Mouse (Mus musculus): ENCODE results near the gene Scpep1. TPM values are rescaled to one million over a fixed set of nuclear protein-coding genes. Genes with fewer than 3 reads are reported as not detected.

Gene Scpep1
- total RNA-seq, 1 experiment, result 140 TPM

DNA sequence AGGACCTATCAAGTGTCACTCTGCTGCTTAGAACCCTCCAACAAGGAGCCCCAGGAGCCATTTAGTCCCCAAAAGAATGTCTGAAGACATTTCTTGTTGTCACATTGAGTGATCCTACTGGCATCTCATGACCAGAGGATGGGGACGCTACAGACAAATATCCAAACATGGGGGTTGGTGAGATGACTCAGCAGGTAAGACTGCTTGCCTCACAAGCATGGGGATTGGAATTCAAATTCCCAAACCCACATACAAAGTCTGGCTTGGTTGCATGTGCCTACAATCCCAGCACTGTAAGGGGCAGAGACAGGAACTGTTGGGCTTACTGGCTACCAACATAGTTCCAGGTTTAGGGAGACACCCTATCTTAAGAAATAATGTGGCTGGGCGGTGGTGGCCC, 17.4 kb downstream of the Scpep1 start:
- peaks cover 49% of the 10 kb centered on the region for H3K36me3 ChIP-seq (ENCODE audit: control insufficient read depth, insufficient read depth, low read length, poor library complexity, severe bottlenecking)
- TF ChIP-seq ZNF384 (IDR thresholded peaks at IDR 0.05; ENCODE audit: low read depth, low read length) (no peak), MAFK (IDR thresholded peaks at IDR 0.05; ENCODE audit: insufficient read depth, low read depth, low read length) (peak; percentile 72; the same call in 1 of the 2 replicates)
- peaks cover 7 to 28% of the 10 kb centered on the region in 2 experiments for H3K4me1 ChIP-seq (ENCODE audit: control insufficient read depth in 2 of 2, insufficient read depth in 2 of 2, low read length in 2 of 2, poor library complexity in 1 of 2)
- DNase-seq (ENCODE audit: low read depth, low spot score), result no peak
- H3K4me3 ChIP-seq (ENCODE audit: insufficient read depth in 1 of 2, low read depth in 1 of 2, low read length in 2 of 2, poor library complexity in 1 of 2, severe bottlenecking in 1 of 2), result no peak overlapping the region
- H3K27ac ChIP-seq (ENCODE audit: insufficient read depth, low read depth, low read length, poor library complexity, severe bottlenecking), result peak overlapping the region; percentile 72
- H3K9ac ChIP-seq (ENCODE audit: insufficient read depth, low read depth, low read length, poor library complexity, severe bottlenecking), result peak overlapping the region; percentile 7; the same call in 1 of the 2 replicates
- H3K9me3 ChIP-seq (ENCODE audit: control insufficient read depth, insufficient read depth, low read depth, low read length), result no peaks in the 10 kb centered on the region
- in situ Hi-C loops (cut with MboI; ENCODE audit: low sequenced_read_pairs in 2 of 2, unreplicated experiment in 2 of 2), result no loop called here

DNA sequence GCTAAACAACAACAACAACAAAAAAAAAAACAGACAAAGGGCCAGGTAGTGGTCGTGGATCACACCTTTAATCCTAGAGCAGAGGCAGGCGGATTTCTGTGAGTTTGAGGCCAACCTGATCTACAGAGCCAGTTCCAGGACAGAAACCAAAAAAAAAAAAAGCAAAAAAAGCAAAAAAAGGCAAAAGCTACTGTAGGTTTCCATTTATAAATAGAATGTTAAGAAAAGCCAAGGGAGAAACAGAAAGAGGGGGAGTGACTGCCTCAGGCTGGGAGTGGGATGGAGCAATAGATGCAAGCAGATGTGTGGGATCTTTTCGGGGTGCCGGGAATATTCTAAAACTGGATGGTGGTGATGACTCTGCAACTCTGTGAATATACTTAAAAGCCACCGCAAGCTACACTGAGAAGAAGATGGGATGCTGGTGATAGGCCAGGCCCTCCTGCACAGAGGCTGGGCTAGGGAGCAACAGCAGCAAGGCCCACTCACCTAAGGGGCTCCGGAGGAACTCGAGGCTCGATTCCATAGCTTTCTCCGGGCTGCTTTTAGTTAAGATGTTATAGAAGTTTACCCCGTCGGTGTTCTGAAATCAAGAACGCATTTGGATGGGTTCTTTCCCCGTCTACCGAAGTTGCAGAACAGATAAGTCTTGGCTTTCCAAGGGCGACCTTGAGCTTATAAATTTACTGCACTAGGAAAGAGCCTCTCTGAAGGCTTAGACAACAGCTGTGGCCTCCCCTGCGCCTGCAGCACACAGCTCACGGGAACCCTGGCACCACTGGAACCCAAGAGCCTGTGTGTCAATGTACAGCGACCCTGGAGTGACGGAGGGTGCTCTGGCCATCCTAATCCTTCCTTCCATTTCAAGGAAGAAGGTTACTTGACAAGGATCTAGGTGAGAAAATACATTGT, 20.9 kb downstream of the Scpep1 start:
- no peaks in the 10 kb centered on the region for H3K9me3 ChIP-seq (ENCODE audit: control insufficient read depth, insufficient read depth, low read depth, low read length)
- no peak overlapping the region for H3K4me3 ChIP-seq (ENCODE audit: insufficient read depth in 1 of 2, low read depth in 1 of 2, low read length in 2 of 2, poor library complexity in 1 of 2, severe bottlenecking in 1 of 2)
- no peak for DNase-seq (ENCODE audit: low read depth, low spot score)
- H3K27ac ChIP-seq (ENCODE audit: insufficient read depth, low read depth, low read length, poor library complexity, severe bottlenecking), result peak overlapping the region; percentile 62
- TF ChIP-seq HCFC1 (IDR thresholded peaks at IDR 0.05; ENCODE audit: borderline replicate concordance, insufficient read depth, low read length) (no peak), ZC3H11A (IDR thresholded peaks at IDR 0.05; ENCODE audit: borderline replicate concordance, low read depth, low read length) (no peak), CHD2 (IDR thresholded peaks at IDR 0.05; ENCODE audit: low read depth, low read length) (no peak), MAFK (IDR thresholded peaks at IDR 0.05; ENCODE audit: insufficient read depth, low read depth, low read length) (no peak), ZNF384 (IDR thresholded peaks at IDR 0.05; ENCODE audit: low read depth, low read length) (peak; percentile 66; the same call in 1 of the 2 replicates)
- peak overlapping the region; percentile 52; the same call in 1 of the 2 replicates for H3K9ac ChIP-seq (ENCODE audit: insufficient read depth, low read depth, low read length, poor library complexity, severe bottlenecking)
- in situ Hi-C loops (cut with MboI; ENCODE audit: low sequenced_read_pairs in 2 of 2, unreplicated experiment in 2 of 2), result no loop called here
- peaks cover 15 to 37% of the 10 kb centered on the region in 2 experiments for H3K4me1 ChIP-seq (ENCODE audit: control insufficient read depth in 2 of 2, insufficient read depth in 2 of 2, low read length in 2 of 2, poor library complexity in 1 of 2)
- H3K36me3 ChIP-seq (ENCODE audit: control insufficient read depth, insufficient read depth, low read length, poor library complexity, severe bottlenecking), result peaks cover 49% of the 10 kb centered on the region

DNA sequence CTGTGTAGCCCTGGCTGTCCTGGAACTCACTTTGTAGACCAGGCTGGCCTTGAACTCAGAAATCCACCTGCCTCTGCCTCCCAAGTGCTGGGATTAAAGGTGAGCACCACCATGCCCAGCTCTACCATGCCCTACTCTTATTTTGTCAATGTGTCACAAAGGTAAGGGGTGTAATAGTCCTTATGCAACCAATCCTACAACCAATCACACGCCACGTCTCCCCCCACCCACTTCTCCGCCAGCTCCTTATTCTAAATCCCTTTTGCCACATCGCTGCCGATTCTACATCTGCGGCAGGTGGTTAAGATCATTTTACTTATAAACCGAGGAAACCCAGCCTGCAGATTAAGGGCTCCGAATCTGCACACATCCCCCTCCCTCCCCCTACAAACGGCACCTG, 22.2 kb downstream of the Scpep1 start:
- Histone ChIP-seq H3K36me3 (ENCODE audit: control insufficient read depth, insufficient read depth, low read length, poor library complexity, severe bottlenecking) (peaks cover 59% of the 10 kb centered on the region), H3K9ac (ENCODE audit: insufficient read depth, low read depth, low read length, poor library complexity, severe bottlenecking) (peak overlapping the region; percentile 31; the same call in 1 of the 2 replicates), H3K4me1 (ENCODE audit: control insufficient read depth in 2 of 2, insufficient read depth in 2 of 2, low read length in 2 of 2, poor library complexity in 1 of 2) (peaks cover 15 to 36% of the 10 kb centered on the region in 2 experiments), H3K4me3 (ENCODE audit: insufficient read depth in 1 of 2, low read depth in 1 of 2, low read length in 2 of 2, poor library complexity in 1 of 2, severe bottlenecking in 1 of 2) (peak overlapping the region; percentile 0 to 6; a peak in 1 of 4 replicates), H3K27ac (ENCODE audit: insufficient read depth, low read depth, low read length, poor library complexity, severe bottlenecking) (peak overlapping the region; percentile 62), H3K9me3 (ENCODE audit: control insufficient read depth, insufficient read depth, low read depth, low read length) (no peaks in the 10 kb centered on the region)
- in situ Hi-C loops (cut with MboI; ENCODE audit: low sequenced_read_pairs in 2 of 2, unreplicated experiment in 2 of 2), result no loop called here
- DNase-seq (ENCODE audit: low read depth, low spot score), result no peak
- TF ChIP-seq CHD2 (IDR thresholded peaks at IDR 0.05; ENCODE audit: low read depth, low read length) (no peak), HCFC1 (IDR thresholded peaks at IDR 0.05; ENCODE audit: borderline replicate concordance, insufficient read depth, low read length) (no peak), MAFK (IDR thresholded peaks at IDR 0.05; ENCODE audit: insufficient read depth, low read depth, low read length) (no peak), ZNF384 (IDR thresholded peaks at IDR 0.05; ENCODE audit: low read depth, low read length) (no peak), ZC3H11A (IDR thresholded peaks at IDR 0.05; ENCODE audit: borderline replicate concordance, low read depth, low read length) (no peak)

DNA sequence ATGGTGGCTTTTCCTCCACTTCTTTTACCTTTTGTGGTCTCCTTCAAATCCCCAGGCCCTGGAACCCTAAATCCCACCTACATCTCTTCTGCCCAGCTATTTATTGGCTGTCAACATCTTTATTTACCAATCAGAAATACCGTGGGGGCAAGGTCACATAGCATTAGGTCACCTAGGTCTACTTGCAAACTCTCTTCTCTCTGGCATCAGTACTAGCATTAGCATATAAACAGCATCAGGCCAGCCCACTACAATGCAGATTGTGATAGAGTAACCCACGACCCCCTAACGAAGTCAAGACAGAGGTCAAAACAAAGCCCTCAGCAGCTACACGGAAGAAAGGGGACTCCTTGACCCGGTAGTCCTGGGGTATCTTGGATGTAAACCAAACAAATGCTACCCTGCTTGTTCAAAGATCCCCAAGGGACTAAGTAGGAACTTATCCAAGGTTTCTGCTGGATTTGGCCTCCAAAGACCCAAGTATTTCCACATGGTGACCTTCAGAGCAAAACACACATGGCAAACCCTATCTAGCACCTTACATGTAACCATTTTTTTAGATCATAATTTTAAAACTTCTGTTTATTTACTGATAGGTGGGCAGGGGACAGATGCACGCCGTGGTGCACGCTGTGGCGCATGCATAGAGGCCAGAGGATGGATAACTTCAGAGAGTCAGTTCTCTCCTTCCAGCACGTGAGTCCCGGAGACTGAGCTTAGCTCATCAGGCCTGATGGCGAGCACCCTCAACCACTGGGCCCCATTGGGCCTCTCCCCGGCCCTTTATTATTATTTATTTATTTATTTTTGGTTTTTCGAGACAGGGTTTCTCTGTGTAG, 23.4 kb downstream of the Scpep1 start:
- in situ Hi-C loops (cut with MboI; ENCODE audit: low sequenced_read_pairs in 2 of 2, unreplicated experiment in 2 of 2), result no loop called here
- H3K27ac ChIP-seq (ENCODE audit: insufficient read depth, low read depth, low read length, poor library complexity, severe bottlenecking), result peak overlapping the region; percentile 97
- peaks cover 61% of the 10 kb centered on the region for H3K36me3 ChIP-seq (ENCODE audit: control insufficient read depth, insufficient read depth, low read length, poor library complexity, severe bottlenecking)
- peak overlapping the region; percentile 45; the same call in 1 of the 2 replicates for H3K9ac ChIP-seq (ENCODE audit: insufficient read depth, low read depth, low read length, poor library complexity, severe bottlenecking)
- DNase-seq (ENCODE audit: low read depth, low spot score), result peak; percentile 77
- peak overlapping the region; percentile 8 to 26; a peak in 2 of 4 replicates for H3K4me3 ChIP-seq (ENCODE audit: insufficient read depth in 1 of 2, low read depth in 1 of 2, low read length in 2 of 2, poor library complexity in 1 of 2, severe bottlenecking in 1 of 2)
- no peaks in the 10 kb centered on the region for H3K9me3 ChIP-seq (ENCODE audit: control insufficient read depth, insufficient read depth, low read depth, low read length)
- H3K4me1 ChIP-seq (ENCODE audit: control insufficient read depth in 2 of 2, insufficient read depth in 2 of 2, low read length in 2 of 2, poor library complexity in 1 of 2), result peaks cover 14 to 30% of the 10 kb centered on the region in 2 experiments
- TF ChIP-seq ZNF384 (IDR thresholded peaks at IDR 0.05; ENCODE audit: low read depth, low read length) (no peak), CHD2 (IDR thresholded peaks at IDR 0.05; ENCODE audit: low read depth, low read length) (peak; percentile 64; the same call in 1 of the 2 replicates)

Data from ES-E14 (cell line).